8 mouse cellular contexts compared by ENCODE assay signal in the genomic region with DNA sequence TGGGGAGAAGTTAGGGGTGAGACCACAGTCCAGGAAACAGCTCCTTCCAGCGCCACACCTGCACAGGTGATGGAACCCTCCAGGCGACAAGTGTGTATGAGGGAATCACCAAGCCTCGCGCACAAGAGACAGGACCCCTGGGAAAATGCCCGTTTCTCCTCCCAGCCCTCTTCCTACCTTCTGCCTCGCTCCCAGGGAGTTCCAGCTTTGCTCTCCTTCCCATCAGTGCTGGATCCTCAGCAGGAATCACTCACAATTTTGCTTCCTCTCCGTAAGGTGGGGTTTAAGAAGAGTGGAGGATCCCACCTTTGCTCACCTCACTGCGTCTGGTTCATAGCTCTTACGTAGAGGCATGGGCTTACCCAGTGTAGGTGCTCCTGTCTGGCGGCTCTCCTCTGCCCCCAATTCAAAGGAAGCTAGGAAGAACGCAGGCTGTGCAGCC. TPM values are rescaled to one million over a fixed set of nuclear protein-coding genes. Genes with fewer than 3 reads are reported as not detected.
DNase-seq lines count a peak whose midpoint lies in the region; ATAC-seq and TF ChIP-seq lines count a peak whose summit lies in the region.

No protein-coding gene starts in this region.

- no peak for TF ChIP-seq CTCF in cortical plate, adult 2 months (IDR thresholded peaks at IDR 0.05; ENCODE audit: extremely low read depth, insufficient read depth, low read length)

- H3K27me3 ChIP-seq in kidney, embryonic 15.5 days = peaks cover 15% of the 10 kb centered on the region
- peaks cover 11% of the 10 kb centered on the region; the same call in 1 of the 2 replicates for H3K27me3 ChIP-seq in hindbrain, embryonic 13.5 days
- peaks cover 6% of the 10 kb centered on the region; the same call in 1 of the 2 replicates for H3K27me3 ChIP-seq in midbrain, embryonic 14.5 days (ENCODE audit: control insufficient read depth, insufficient read depth, low read length)

- H3K36me3 ChIP-seq in kidney, embryonic 15.5 days = no peaks in the 10 kb centered on the region
- no peaks in the 10 kb centered on the region for H3K36me3 ChIP-seq in hindbrain, embryonic 13.5 days
- no peaks in the 10 kb centered on the region for H3K36me3 ChIP-seq in midbrain, embryonic 14.5 days (ENCODE audit: control insufficient read depth, insufficient read depth, low read length)

- ATAC-seq in kidney, embryonic 15.5 days (replicated peaks; ENCODE audit: low FRiP score) = peak; percentile 17; the same call in 1 of the 2 replicates
- ATAC-seq in hindbrain, embryonic 13.5 days (ENCODE audit: low FRiP score) = peak; percentile 43; the same call in 1 of the 2 replicates
- ATAC-seq in midbrain, embryonic 14.5 days (ENCODE audit: low FRiP score, low TSS enrichment) = 0 out of 2 replicates have a peak, but pooled peaks have one; percentile 6

- peak overlapping the region; percentile 99 for H3K4me2 ChIP-seq in kidney, embryonic 15.5 days
- peak overlapping the region; percentile 93 for H3K4me2 ChIP-seq in hindbrain, embryonic 13.5 days
- peak overlapping the region; percentile 94 for H3K4me2 ChIP-seq in midbrain, embryonic 14.5 days (ENCODE audit: low read length)

- H3K4me1 ChIP-seq in kidney, embryonic 15.5 days = peaks cover 56% of the 10 kb centered on the region
- peaks cover 4% of the 10 kb centered on the region for H3K4me1 ChIP-seq in cortical plate, adult 2 months (ENCODE audit: control insufficient read depth, insufficient read depth, low read length)
- H3K4me1 ChIP-seq in hindbrain, embryonic 13.5 days (replicated peaks) = peaks cover 26% of the 10 kb centered on the region
- H3K4me1 ChIP-seq in midbrain, embryonic 14.5 days (ENCODE audit: control insufficient read depth, insufficient read depth, low read length) = 0 out of 2 replicates have a peak, but pooled peaks cover 10% of the 10 kb centered on the region

- 4% methylated on average over 11 of the region's 11 CpGs for WGBS in kidney, embryonic 15.5 days
- WGBS in hindbrain, embryonic 13.5 days = 4% methylated on average over 11 of the region's 11 CpGs
- 2% methylated on average over 11 of the region's 11 CpGs for WGBS in midbrain, embryonic 14.5 days

- H3K27ac ChIP-seq in kidney, embryonic 15.5 days = no peak overlapping the region
- peak overlapping the region; percentile 79 for H3K27ac ChIP-seq in cortical plate, adult 2 months (ENCODE audit: insufficient read depth, low read length)
- peak overlapping the region; percentile 76; the same call in 1 of the 2 replicates for H3K27ac ChIP-seq in hindbrain, embryonic 13.5 days
- H3K27ac ChIP-seq in midbrain, embryonic 14.5 days (replicated peaks; ENCODE audit: low read depth, low read length) = no peak overlapping the region

- H3K9me3 ChIP-seq in kidney, embryonic 15.5 days (replicated peaks) = no peaks in the 10 kb centered on the region
- no peaks in the 10 kb centered on the region for H3K9me3 ChIP-seq in hindbrain, embryonic 13.5 days
- no peaks in the 10 kb centered on the region for H3K9me3 ChIP-seq in midbrain, embryonic 14.5 days (ENCODE audit: control insufficient read depth, low read length)

- DNase-seq in kidney, postnatal 25 days = no peak
- peak; percentile 50 for DNase-seq in midbrain, embryonic 14.5 days
- DNase-seq in MN1 (ENCODE audit: low spot score) = no peak
- no peak for DNase-seq in spleen, postnatal 14 days (ENCODE audit: low spot score in 2 of 2)
- no peak for DNase-seq in cerebellum, adult 9-11 months

- H3K9ac ChIP-seq in kidney, embryonic 15.5 days = peak overlapping the region; percentile 62; the same call in 1 of the 2 replicates
- peak overlapping the region; percentile 79 for H3K9ac ChIP-seq in hindbrain, embryonic 13.5 days
- H3K9ac ChIP-seq in midbrain, embryonic 14.5 days (replicated peaks; ENCODE audit: low read length) = peak overlapping the region; percentile 59

- TF ChIP-seq POLR2A in cortical plate, adult 2 months (IDR thresholded peaks at IDR 0.05; ENCODE audit: extremely low read depth, insufficient read depth, low read length) = peak; percentile 32; the same call in 1 of the 2 replicates

- peak overlapping the region; percentile 72 for H3K4me3 ChIP-seq in kidney, embryonic 15.5 days (replicated peaks)
- peak overlapping the region; percentile 94 for H3K4me3 ChIP-seq in cortical plate, adult 2 months (ENCODE audit: insufficient read depth, low read length)
- peak overlapping the region; percentile 66 for H3K4me3 ChIP-seq in hindbrain, embryonic 13.5 days
- peak overlapping the region; percentile 62 for H3K4me3 ChIP-seq in midbrain, embryonic 14.5 days (replicated peaks; ENCODE audit: low read depth, low read length)

RNA-seq across cellular contexts. Expression of a gene that starts 0.5 kb away (rescaled TPM):
- polyA plus RNA-seq in kidney, embryonic 15.5 days (2015; fragmentation: Nextera tagmentation; extraction: Ambion mirVana) = 12.2 and 12.7 TPM in 2 replicates
- polyA plus RNA-seq in cortical plate, adult 2 months (2012; rRNA removed) = 135 and 144 TPM in 2 replicates
- polyA plus RNA-seq in hindbrain, embryonic 13.5 days (2015; fragmentation: Nextera tagmentation; extraction: Ambion mirVana) = 7.9 and 10.0 TPM in 2 replicates
- polyA plus RNA-seq in midbrain, embryonic 14.5 days (2014; fragmentation: Nextera tagmentation; extraction: Ambion mirVana) = 5.6 and 5.9 TPM in 2 replicates

Comparison
In these comparisons a context has a peak if more than half of its experiments do, and no peak if none do; other contexts are left out.
1. H3K27ac ChIP-seq: peak in cortical plate, adult 2 months (single experiment) and hindbrain, embryonic 13.5 days (single experiment); none in kidney, embryonic 15.5 days (single experiment) and midbrain, embryonic 14.5 days (single experiment).
2. Peak in every context shown above with its lines, with median percentiles within 50 percentile points of each other: ATAC-seq, H3K4me2 ChIP-seq, H3K4me3 ChIP-seq and H3K9ac ChIP-seq.